Mouse (Mus musculus): ENCODE data around the gene Otulinl.

DNA sequence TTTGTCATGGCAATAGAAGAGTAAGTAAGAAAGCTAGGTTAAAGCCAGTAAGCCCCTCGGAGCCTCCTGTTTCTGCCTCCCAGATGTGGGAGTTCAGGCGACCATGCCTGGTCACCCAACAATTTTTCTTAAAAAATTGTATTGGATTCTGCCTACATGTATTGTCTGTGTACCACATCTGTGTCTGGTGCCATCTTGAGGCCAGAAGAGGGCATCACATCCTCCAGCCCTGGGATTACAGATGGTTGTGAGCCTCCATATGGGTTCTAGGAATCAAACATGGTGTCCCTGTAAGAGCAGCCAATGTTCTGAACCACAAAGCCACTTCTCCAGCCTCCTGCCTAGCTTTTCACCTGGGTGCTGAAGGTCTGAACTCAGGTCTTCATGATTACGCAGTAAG, 38.5 kb downstream of the Otulinl start:
- peak; percentile 60; the same call in 1 of the 2 replicates for TF ChIP-seq CTCF (IDR thresholded peaks at IDR 0.05; ENCODE audit: extremely low read depth, insufficient read length, insufficient replicate concordance, low read depth, low read length)
- TF ChIP-seq POLR2A (IDR thresholded peaks at IDR 0.05; ENCODE audit: low read depth, low read length) = no peak

All from small intestine, adult 2 months (tissue).